Mouse (Mus musculus): ENCODE results near the gene Thsd4.
"Not testable (repeated sequence)": the region's sequence is repeated elsewhere in the genome, so short reads cannot be mapped to it uniquely, and the experiment has no call there.

The Thsd4 gene

DNA sequence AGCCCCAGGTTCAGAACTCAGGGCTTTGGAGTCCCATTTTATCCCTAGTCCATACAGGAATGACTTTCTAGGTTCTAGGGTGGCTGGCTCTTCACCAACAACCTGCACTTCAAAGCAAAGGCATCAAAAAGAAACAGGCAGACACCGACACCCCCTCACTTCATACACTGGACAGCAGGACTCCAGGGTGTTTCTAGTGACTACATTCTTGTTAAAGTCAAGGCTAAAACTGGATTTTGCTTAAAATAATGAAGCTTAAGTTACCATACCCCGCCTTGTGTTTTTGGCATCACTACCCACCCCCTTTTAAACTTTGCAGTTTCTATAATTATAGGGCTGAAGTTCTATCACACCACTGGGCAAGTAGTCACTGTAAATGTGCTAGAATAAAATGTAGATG lies 225.6 kb downstream of the Thsd4 start:
- no peak for DNase-seq

DNA sequence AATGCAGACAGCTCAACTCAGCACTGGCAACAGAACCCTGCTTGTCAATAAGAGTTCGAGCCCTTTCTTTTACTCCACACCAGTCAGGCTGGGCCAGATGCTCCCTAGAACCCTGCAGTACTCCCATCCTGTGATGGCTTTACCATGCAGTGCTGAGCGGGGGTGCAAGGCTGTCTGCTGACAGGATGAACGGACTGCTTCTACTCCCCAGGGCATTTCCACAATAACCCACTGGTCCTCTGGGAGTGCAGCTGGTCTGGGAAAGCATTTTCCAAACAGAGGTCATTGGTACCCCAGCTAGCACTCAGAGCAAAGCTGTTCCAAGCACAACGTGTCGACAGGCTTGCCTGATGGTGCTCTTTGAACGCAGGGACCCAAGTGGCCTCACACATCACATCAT lies 226.6 kb downstream of the Thsd4 start:
- no peak for DNase-seq

DNA sequence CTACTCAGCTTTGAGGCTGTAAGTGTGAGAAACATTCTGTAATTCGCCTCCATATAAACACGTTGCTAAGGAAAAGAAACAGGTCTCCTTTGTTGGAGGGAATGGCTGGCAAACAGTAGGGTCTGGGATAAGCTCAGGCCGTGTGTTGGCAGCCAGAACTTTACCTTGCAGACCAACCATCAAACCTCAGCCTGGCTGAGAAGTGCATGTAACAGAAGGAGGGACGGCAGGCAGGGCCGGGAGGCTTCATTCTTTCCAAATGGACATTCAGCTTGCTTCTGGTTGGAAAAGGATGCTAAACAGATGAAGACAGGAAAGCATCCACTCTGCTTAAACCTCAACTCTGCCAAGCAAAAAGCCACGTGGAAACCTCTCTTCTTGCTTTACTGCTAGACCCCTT lies 228.7 kb downstream of the Thsd4 start:
- no peak for DNase-seq

DNA sequence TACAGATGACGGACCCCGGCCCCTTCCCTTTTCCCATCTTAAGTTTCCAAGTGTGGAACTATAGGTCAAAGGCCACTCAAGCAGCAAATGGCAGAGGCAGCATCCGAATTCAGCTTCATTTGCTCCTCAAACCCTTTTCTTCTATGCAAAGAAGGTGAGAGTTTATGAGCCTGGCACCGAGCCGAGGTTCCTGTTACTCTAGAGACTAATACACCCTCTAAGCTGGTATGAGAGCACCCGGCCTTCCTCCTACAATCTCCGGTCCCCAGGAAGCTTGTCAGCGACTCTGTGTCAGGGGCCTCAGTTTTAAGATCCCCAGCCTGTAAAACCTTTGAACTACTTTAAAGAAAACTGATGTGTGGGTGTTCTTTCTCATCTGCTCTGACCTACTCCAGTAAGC lies 231.1 kb downstream of the Thsd4 start:
- DNase-seq = no peak

DNA sequence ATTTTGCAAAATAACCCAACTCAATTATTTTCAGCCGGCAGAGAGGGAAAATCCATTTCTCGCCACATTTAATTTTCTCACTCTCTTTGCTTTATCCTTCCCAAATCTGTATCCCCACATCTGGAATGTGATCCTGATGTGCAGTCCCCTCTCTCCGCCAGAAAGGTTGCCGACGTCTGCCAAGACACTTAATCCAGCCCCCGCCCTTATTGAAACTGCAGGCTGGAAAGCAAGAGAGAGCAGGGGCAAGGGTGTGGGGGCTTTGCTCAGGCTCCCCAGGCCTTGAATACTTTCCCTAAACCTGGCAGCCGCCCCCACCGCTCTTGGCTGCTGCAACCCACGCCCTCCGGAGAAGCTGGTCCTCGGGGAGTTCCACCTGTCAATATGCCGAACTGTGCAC lies 233.1 kb downstream of the Thsd4 start:
- DNase-seq = no peak

DNA sequence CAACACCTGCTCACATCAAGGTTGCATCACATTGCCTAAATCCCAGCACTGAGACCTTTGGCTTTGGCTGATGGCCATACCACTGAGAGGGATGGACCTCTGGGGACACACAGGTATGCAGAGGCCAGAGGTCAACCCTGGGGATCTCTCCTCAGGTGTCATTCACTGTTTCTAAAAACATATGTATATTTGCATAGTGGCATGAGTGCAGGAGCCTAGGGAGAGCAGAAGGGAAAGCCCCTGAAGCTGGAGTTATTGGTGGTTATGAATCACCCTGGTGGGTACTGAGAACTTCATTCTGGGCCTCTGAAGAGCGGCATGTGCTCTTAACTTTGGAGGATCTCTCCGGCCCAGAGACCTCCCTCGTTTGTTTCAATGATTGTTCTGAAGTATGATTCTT lies 235.5 kb downstream of the Thsd4 start:
- no peak for DNase-seq

DNA sequence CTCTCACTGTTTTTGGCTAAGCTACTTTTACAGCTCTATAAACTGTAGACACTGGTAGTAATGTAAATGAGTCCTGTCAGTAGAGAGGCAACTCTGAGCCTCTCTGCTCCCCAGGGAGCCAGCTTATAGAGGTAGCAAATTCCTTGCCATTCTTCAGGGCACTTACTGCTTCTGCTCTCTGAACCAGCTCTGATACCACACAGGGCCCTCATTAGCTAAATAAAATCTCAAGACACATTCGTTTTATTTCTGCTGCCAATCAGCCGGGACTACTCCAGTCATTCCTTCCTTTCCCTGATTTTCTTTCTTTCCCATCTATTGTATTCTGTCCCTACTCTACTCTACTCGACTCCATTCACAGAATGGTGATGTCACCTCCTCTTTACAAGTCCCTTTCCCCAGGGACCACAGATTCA lies 236.8 kb downstream of the Thsd4 start:
- no peak for DNase-seq

DNA sequence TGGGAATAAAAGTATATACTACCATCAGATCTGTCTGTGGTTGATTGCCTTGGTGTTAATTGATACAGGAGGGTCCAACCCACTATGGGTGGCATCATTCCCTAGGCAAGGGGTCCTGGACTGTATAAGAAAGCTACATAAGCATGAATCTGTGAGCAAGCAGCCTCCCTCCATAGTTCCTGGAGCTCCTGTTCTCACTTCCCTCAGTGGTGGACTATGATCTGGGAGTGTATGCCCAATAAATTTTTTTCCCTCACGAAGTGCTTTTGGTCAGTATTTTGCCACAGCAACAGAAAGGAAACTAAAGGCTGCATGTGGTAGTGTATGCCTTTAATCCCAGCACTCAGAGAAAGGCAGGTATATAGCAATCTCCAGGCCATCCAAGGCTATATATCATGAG lies 237.5 kb downstream of the Thsd4 start:
- DNase-seq = no peak

DNA sequence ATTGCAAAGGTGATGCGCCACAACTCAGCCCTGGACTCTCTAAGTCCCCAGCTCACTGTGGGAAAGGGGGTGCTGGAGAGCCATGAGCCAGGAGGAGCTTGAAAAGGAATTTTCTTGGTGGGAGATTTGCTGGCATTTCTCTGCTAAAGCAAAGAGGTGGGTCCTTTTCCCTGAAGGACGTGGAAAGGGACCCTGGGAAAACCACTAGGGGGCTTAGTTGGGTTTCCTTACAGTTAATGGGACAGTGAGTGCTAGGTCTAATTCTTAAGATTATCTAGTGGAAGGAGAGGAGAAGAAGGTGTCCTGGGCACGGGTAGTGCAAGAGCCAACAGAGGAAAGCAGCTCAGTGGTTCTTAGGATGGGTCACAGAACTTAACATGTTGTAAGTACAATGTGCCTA lies 238.3 kb downstream of the Thsd4 start:
- no peak for DNase-seq

DNA sequence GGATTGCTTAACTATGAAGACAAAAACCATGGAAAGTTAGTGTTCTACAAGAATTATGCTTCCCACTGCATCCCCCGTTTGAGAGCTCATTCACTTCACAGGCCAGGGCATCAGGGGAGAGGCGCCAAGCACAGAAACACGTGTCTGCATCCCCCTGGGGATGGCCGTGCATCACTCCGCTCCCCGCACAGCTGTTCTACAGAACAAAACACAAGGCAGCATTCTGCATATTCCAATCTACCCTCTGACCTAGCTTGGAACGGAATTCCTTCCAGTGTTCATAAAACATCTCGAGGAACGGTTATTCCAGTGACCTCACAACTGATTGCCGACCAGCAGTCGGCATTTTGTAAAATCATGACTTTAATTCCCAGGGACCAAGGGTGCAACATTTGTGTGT lies 240.6 kb downstream of the Thsd4 start:
- DNase-seq = no peak

DNA sequence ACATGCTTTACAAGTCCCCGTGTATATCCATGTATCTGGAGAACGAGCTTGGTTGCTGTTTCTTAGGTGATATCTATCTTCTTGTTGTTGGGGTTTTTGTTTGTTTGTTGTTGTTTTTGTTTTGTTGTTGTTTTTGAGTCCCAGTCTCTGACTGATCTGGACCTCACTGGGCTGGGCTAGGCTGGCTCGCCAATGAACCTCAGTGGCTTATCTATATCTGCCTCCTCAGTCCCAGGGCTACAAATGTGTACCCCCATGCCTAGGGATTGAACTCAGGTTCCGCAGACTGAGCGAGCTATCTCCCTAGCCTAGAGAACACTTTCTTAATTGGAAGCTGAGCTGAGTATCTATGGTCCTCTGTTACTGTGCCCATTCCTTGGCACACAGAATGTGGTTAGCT lies 241.1 kb downstream of the Thsd4 start:
- no peak for DNase-seq

DNA sequence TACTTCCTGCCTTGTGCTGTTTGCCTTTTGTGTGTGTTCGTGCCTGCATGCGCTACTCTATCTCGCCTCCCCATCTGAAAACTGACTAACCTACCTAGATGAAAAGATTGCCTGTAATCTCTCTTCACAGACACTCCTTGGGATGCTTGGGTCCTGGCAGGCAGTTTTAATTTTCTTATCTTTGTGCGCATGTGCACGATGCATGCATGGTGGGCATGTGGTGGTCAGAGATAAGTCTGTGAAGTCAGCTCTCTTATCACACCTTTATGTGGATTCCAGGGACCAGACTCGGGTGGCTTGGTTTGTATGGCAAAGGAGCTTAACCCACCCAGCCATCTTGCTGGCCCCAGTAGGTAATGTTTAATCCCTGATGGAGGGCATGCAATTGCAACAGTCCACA lies 242.3 kb downstream of the Thsd4 start:
- no peak for DNase-seq

DNA sequence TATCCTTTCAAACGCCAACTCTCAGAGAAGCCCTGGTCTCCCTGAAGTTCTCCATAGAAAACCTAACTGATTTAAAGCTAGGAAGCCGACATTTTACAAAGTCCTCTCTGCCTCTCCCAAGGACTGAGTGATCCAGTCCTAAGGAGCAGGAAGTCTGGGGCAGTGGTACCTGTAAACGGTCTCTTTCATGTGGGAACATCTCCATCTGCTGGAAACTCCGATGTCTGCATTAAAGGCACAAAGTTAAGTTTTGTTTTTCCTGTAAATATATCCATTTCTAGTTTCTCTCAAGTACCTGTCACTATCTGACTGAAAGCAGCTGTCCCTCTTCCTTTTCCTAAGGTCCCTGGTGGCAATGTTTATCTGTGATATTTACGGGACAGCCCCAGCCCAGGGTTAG lies 245.5 kb downstream of the Thsd4 start:
- peak; percentile 24 for DNase-seq

DNA sequence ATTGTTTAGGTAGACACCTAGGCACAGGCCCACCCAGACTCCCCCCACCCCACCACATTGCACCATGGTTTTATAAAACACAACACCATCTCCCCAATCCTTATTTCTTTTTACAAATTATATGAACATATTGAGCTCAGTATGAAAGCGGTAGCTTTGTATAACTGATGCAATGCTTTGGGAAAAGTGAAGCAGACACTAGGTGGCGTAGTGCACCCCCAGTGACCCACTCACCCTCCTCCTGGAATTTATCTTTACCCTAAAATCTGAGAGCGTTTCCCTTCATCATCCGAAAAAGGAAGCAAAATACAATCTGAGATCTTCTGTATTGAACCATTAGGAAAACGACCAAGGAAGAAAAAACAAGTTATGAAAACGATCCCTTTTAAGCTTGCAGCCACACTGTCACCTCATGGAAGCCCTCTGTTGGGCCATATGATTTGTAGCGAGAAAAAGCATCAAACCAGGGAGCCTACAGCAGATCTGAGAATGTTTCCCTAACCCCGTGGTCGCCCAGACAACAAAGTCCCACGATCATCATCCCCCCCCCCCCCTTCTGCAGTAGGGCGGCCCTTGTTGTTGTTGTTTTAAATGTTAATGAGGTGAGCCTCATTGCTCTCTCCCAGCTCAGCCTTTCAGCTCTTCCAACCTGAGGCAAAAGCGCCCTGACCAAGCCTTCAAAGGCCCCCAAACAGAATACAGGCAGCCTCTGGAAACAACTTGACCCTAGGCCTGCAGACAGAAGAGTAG lies 246.3 kb downstream of the Thsd4 start:
- DNase-seq = peak; percentile 45

DNA sequence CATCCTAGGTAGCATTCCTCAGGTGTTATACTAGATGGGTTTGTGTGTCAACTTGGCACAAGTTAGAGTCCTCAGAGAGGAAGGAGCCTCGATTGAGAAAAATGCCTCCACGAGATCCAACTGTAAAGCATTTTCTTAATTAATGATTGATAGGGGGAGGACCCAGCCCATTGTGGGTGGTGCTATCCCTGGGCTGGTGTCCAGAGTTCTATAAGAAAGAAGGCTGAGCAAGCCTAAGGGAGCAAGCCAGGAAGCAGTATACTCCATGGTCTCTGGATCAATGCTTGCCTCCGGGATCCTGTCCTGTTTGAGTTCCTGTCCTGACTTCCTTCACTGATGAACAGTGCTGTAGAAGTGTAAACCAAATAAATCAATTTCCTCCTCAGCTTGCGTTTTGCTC lies 247.3 kb downstream of the Thsd4 start:
- no peak for DNase-seq

DNA sequence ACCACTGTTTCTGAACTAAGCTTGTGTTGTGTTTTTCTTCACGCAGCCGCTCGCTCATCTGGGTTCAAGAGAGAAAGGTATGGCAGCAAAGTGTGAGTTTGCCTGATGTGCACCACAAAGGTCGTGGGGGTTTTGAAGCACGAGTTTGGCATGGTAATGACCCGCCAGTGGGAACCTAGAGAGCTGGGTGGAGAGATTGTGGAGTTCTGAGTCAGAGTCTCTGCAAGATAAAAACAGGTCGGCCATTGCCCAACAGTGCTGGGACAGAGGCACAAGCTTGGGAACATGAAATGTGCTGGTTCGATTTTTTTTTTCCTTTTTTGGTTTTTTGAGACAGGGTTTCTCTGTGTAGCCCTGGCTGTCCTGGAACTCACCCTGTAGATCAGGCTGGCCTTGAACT lies 249.5 kb downstream of the Thsd4 start:
- not testable (repeated sequence) for DNase-seq

DNA sequence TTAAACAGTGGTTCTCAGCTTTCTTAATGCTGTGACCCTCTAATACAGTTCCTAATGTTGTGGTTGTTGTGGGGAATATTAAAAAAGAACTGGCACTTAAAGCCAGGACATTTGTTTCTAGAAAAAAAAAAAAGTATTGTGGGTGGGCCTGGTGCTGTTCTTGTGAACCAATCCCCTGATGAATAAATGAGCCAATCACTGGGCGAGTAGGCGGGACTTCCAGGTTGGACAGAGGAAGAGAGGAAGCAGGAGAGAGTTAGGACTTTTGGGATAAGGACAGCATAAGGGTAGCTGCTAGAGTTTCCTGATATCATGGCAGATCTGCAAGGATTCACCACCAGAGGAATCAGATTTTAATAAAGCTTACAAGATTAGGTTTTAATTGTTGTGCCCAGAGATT lies 249.9 kb downstream of the Thsd4 start:
- no peak for DNase-seq

DNA sequence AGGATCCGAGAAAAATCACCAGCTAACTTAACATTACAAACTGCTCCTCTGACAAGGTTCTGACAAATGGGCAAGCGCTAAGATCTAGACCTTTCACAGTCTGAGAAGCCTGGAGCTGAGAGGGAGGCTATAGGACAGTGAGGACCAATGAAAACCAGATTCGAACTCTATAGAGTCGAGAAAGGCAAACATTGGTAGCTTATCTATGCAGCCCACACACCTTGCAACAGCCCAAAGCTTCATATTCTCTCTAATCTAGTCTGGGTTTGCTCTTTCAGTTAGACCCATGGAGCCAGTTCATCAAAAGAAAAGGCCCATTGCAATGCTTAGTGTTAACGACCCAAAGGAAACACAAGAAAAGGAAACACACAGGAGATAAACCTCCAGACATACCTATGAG lies 252.0 kb downstream of the Thsd4 start:
- no peak for DNase-seq

DNA sequence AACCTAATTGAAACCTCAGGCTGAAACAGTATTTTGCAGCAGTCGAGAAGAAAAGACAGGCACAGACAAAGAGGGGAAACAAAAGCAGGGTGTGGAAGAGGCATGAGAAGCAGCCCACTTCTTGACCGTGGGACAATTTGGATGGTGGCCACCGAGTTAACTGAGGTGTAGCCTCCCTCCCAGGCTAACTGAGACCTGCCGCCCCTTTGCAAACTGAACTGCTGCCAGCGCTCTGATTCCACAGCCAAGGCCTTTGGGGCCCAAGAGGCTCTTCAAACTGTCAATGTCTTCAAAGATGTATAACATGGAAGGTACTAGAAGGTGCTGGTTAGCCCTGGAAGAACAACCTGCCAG lies 254.6 kb downstream of the Thsd4 start:
- DNase-seq = no peak

DNA sequence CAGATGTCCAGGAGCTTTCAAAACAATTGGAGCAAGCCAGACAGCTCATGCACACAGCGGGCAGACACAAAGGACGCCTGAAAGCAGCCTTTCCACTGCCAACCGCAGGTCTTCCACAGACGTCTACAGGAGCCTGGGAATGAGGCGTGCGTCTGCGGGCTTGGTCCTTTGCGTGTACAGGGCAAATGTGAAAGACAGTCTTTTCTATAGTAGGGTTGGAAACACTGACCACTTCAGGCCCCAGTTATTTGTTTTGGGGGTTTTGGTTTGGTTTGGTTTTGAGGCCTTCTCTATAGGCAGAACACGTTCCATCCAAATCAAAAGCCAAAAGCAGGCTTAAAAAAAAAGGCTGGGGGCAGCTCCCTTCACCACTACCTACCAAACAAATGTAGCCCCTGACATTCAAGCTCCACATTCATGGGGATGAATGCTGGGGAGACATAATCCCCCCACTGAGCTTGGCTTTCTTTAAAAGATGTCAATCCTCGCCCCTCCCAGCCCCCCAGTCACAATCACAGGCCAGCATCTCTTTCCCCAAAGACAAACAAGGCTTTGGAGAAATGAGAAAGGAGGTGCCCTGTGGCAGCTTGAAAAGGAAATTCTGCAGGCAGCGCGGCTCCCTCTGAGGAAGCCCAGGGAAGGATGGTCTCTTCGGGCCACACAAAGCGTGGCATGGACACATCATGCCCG lies 255.1 kb downstream of the Thsd4 start:
- DNase-seq = peak; percentile 42

DNA sequence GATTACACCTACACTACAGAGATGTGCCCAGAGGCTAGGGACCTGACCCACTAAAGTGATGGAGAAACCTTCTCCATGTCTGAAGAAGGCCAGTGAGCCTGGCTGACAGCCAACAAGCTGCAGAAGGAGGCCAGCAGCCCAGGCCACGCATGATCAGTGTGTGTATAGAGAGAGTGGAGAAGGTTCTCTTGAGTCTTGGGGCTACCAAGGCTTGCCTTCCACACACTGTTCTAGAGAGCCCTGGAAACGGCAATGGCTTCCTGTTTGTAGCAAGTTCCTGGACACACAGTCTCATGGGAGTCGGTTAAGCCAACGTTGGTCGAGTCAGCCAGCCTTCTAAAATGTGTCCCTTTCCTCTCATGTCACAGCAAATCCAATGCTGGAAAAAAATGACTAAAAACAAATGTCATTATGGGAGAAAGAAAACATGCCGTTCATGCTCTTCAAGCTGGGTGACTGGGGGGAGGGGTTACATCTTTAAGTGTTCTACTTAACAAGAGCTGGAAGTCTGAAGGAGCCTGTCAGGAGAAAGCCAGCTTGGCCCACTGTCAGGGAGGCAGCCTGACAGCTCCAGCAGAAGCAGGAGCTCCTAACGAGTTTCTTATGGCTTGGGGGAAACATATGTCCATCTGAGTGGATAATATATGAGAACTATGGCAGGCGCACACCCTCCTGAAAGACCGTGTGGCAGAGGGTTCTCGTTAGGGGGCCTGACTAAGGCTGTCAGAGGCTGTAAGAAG lies 257.1 kb downstream of the Thsd4 start:
- DNase-seq = no peak

DNA sequence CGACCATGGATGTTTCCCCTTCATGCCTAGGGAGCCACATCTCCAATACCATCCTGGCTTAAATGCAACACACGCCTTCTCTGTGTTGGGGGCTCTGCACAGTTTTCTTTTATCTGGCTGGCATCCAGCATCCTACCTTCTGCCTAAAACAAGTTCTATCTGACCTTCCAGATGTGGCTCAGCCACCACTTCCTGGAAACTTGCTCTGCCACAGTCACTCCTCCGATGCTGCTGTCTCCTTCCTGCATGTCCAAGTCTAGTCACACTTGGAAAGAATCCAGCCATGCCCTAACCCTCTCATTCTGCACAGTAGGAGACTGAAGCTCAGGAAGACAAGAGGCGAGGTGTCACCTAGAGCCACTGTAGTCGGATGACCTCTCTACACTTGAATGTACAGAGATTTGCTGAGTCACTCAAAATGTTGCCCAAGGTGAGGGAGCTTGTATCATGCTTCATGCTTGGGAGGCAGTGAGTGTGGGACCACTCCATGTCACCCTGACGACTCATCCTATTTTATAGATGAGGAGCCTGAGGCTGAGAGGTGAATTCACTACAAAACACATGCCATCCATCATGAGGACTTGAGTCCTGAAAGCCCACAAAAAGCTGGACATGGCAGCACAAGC lies 259.2 kb downstream of the Thsd4 start:
- no peak for DNase-seq

DNA sequence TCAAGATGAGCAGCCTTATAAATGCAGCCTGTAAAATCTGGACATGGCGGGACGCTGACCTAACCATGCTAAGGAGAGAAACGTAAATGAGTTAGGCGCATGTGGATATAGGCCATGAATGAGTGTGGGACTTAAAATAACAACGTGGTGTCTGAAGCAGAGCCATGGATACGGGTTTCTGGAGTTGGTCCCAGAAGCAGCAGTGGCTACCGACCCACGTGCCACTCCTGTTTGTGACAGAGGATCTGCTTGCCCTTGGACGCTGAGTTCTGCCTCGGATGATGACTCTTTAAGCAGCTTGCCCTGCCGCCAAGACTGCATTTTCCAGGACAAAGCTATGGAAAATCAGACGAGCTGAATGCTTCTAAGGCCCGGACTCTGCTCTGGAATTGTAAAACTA lies 262.2 kb downstream of the Thsd4 start:
- no peak for DNase-seq

DNA sequence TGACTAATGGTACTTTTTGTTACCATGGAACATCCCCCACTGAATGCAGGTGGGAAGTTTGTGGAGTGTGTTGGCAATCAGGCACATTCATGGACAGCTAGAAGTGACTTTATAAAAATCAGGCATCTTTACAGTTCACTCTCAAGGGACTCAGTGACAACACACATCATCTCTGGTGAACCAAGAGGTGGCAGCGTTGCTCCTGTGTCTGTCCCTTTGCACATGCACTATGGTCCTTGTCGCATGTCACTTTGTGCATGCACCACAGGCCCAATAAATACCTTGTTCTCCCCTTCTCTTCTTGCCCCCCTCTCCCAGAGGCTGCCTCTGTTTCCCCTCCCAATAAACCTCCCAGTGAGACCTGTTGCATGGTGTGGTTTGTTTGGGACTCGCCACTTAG lies 270.1 kb downstream of the Thsd4 start:
- peak; percentile 47 for DNase-seq

All from retina, postnatal 1 day (tissue).